Mouse (Mus musculus) forebrain, embryonic 16.5 days (tissue): ENCODE measurements around the gene Ttc30a2. TPM values are rescaled to one million over a fixed set of nuclear protein-coding genes. Genes with fewer than 3 reads are reported as not detected.

ENCODE experiments used
- polyA plus RNA-seq: library from polyadenylated mRNA; unstranded; fragments of >200 nt; fragmentation: Nextera tagmentation; extraction: Ambion mirVana; gene quantifications from 2 replicates; pipeline ENCODE4 v1.2.1, GENCODE M21; 2015

The Ttc30a2 gene
- polyA plus RNA-seq, 1 experiment from 2014 or later, result 0.98 TPM

Other genes with a start within 250 kb of the Ttc30a2 start
- gene Agps, start 146.0 kb downstream of the Ttc30a2 start, polyA plus RNA-seq, result 26.2 and 26.8 TPM in 2 replicates
- 19.6 and 22.0 TPM in 2 replicates for gene Ttc30b, start 39.6 kb downstream of the Ttc30a2 start, polyA plus RNA-seq
- 7.4 and 8.4 TPM in 2 replicates for gene Ttc30a1, start 3.8 kb upstream of the Ttc30a2 start, polyA plus RNA-seq